Mouse (Mus musculus) erythroblast, embryonic 14.5 days (primary cell): ENCODE results near the gene Wdr91.

ENCODE experiments used
- GATA1 ChIP-seq: IDR thresholded peaks from 2 replicates; pipeline ENCODE4 v1.6.1; 2012; ENCODE audit warnings: low read length, inconsistent platforms, mixed read lengths
- TAL1 ChIP-seq: IDR thresholded peaks from 3 replicates; pipeline ENCODE4 v1.6.1; 2012; ENCODE audit warnings: low read length, inconsistent platforms, mixed read lengths

GRCm38 (mm10) chr6:34948461-34948860 is 37.8 kb upstream of the Wdr91 start:
- TF ChIP-seq GATA1 (no peak), TAL1 (no peak)
